Mouse (Mus musculus) testis, adult 2 months (tissue): Measurements from ENCODE around the gene Sccpdh.

Experiments
- CTCF ChIP-seq: fragments of 200-500 bp; IDR thresholded peaks from 2 replicates; pipeline ENCODE4 v1.5.1; 2012; ENCODE audit warnings: low read depth, mild to moderate bottlenecking, inconsistent platforms, low read length, moderate library complexity; ENCODE audit not compliant: control insufficient read depth, insufficient read depth, insufficient replicate concordance
- POLR2A ChIP-seq: fragments of 200-500 bp; IDR thresholded peaks from 2 replicates; pipeline ENCODE4 v1.6.1; 2012; ENCODE audit warnings: low read depth, mild to moderate bottlenecking, inconsistent platforms, low read length, moderate library complexity; ENCODE audit not compliant: control insufficient read depth

- TF ChIP-seq CTCF (no peak), POLR2A (no peak)
Measured at GRCm38 (mm10) chr1:179634159-179634558, 33.9 kb upstream of the Sccpdh start.
